Mouse (Mus musculus): ENCODE measurements around the gene Nomo1.

- no peak for TF ChIP-seq CTCF (IDR thresholded peaks at IDR 0.05; ENCODE audit: low read depth, low read length)
- TF ChIP-seq POLR2A (IDR thresholded peaks at IDR 0.05; ENCODE audit: extremely low read depth, insufficient read depth, low read length): no peak
Measured at GRCm38 (mm10) chr7:46031075-46031474, 2.4 kb upstream of the Nomo1 start.

Measured in liver, adult 2 months (tissue).